Mouse (Mus musculus) stomach, postnatal 0 days (tissue): ENCODE measurements around the gene Fam117b.

Source experiments
- CTCF ChIP-seq: IDR thresholded peaks from 2 replicates; pipeline ENCODE4 v1.5.1; 2016; ENCODE audit warnings: antibody characterized with exemption, low read depth, mild to moderate bottlenecking, moderate library complexity
- EP300 ChIP-seq: optimal IDR thresholded peaks from 2 replicates; pipeline ENCODE3; 2016; ENCODE audit warnings: antibody characterized with exemption

- TF ChIP-seq CTCF, result no peak
- TF ChIP-seq EP300, result no peak
Measured at GRCm38 (mm10) chr1:59957206-59957605, 44.4 kb downstream of the Fam117b start.
